Mouse (Mus musculus) lung, postnatal 14 days (tissue): ENCODE data around the gene Fbxo7.
A peak's percentile ranks its signal among the peaks of the same experiment; 100 is the strongest.

ENCODE experiments used
- DNase-seq: peaks from one replicate; pipeline ENCODE4 v3.0.0; 2021

Fbxo7 gene

GRCm38 (mm10) chr10:86044066-86044465 lies 22.3 kb downstream of the Fbxo7 start:
- no peak for DNase-seq

GRCm38 (mm10) chr10:86046371-86046770 lies 24.6 kb downstream of the Fbxo7 start:
- no peak for DNase-seq

- no peak for DNase-seq
Observed at GRCm38 (mm10) chr10:86047786-86048185, 26.0 kb downstream of the Fbxo7 start.

GRCm38 (mm10) chr10:86050522-86050921 lies 28.8 kb downstream of the Fbxo7 start:
- no peak for DNase-seq

- DNase-seq: no peak
Observed at GRCm38 (mm10) chr10:86052818-86053522, 31.2 kb downstream of the Fbxo7 start.

GRCm38 (mm10) chr10:86056297-86056903 lies 34.6 kb downstream of the Fbxo7 start:
- DNase-seq: no peak

- no peak for DNase-seq
Observed at GRCm38 (mm10) chr10:86057286-86057685, 35.5 kb downstream of the Fbxo7 start.

GRCm38 (mm10) chr10:86057712-86058111 lies 35.9 kb downstream of the Fbxo7 start:
- no peak for DNase-seq

- DNase-seq: no peak
Observed at GRCm38 (mm10) chr10:86060267-86060666, 38.5 kb downstream of the Fbxo7 start.

GRCm38 (mm10) chr10:86062261-86063017 lies 40.7 kb downstream of the Fbxo7 start:
- no peak for DNase-seq

- DNase-seq: no peak
Observed at GRCm38 (mm10) chr10:86063018-86063384, 41.2 kb downstream of the Fbxo7 start.

- peak; percentile 83 for DNase-seq
Observed at GRCm38 (mm10) chr10:86064937-86065336, 43.2 kb downstream of the Fbxo7 start.

GRCm38 (mm10) chr10:86065661-86066060 lies 43.9 kb downstream of the Fbxo7 start:
- DNase-seq: no peak

GRCm38 (mm10) chr10:86066651-86067050 lies 44.9 kb downstream of the Fbxo7 start:
- no peak for DNase-seq

- no peak for DNase-seq
Observed at GRCm38 (mm10) chr10:86067911-86068310, 46.1 kb downstream of the Fbxo7 start.

GRCm38 (mm10) chr10:86069341-86069740 lies 47.6 kb downstream of the Fbxo7 start:
- no peak for DNase-seq

GRCm38 (mm10) chr10:86070751-86071150 lies 49.0 kb downstream of the Fbxo7 start:
- DNase-seq: no peak

GRCm38 (mm10) chr10:86074134-86074533 lies 52.4 kb downstream of the Fbxo7 start:
- DNase-seq: no peak

- DNase-seq: peak; percentile 30
Observed at GRCm38 (mm10) chr10:86074971-86075711, 53.4 kb downstream of the Fbxo7 start.

GRCm38 (mm10) chr10:86077272-86077671 lies 55.5 kb downstream of the Fbxo7 start:
- no peak for DNase-seq

- no peak for DNase-seq
Observed at GRCm38 (mm10) chr10:86078761-86079160, 57.0 kb downstream of the Fbxo7 start.

GRCm38 (mm10) chr10:86079921-86080320 lies 58.1 kb downstream of the Fbxo7 start:
- no peak for DNase-seq

GRCm38 (mm10) chr10:86091919-86092318 lies 70.1 kb downstream of the Fbxo7 start:
- DNase-seq: peak; percentile 70
